Mouse (Mus musculus): ENCODE measurements at regions not wholly inside any gene's neighbourhood (a gene's known extent, or its start where the extent isn't known, plus 50 kb on each side); places are given as distances from the start of the nearest gene placed in this dataset.
"Not testable (repeated sequence)": the region's sequence is repeated elsewhere in the genome, so short reads cannot be mapped to it uniquely, and the experiment has no call there.

- DNase-seq: no peak
Observed at GRCm38 (mm10) chr14:71095661-71096422, 496.2 kb upstream of the Fam160b2 start.

- no peak for DNase-seq
Observed at GRCm38 (mm10) chr14:71092626-71093326, 493.1 kb upstream of the Fam160b2 start.

- DNase-seq: no peak
Observed at GRCm38 (mm10) chr14:71085721-71086120, 486.1 kb upstream of the Fam160b2 start.

- DNase-seq: no peak
Observed at GRCm38 (mm10) chr14:71082327-71082726, 482.7 kb upstream of the Fam160b2 start.

- DNase-seq: peak; percentile 39
Observed at GRCm38 (mm10) chr14:71075671-71076070, 476.0 kb upstream of the Fam160b2 start.

GRCm38 (mm10) chr14:71074019-71074418, 474.4 kb upstream of the Fam160b2 start:
- no peak for DNase-seq

GRCm38 (mm10) chr14:71065669-71066068, 466.0 kb upstream of the Fam160b2 start:
- no peak for DNase-seq

GRCm38 (mm10) chr14:71056601-71057000, 457.0 kb upstream of the Fam160b2 start:
- no peak for DNase-seq

GRCm38 (mm10) chr14:71055480-71055879, 455.8 kb upstream of the Fam160b2 start:
- no peak for DNase-seq

- DNase-seq: no peak
Observed at GRCm38 (mm10) chr14:71053788-71054641, 454.4 kb upstream of the Fam160b2 start.

GRCm38 (mm10) chr14:71047096-71047495, 447.5 kb upstream of the Fam160b2 start:
- no peak for DNase-seq

- not testable (repeated sequence) for DNase-seq
Observed at GRCm38 (mm10) chr14:71043879-71044770, 444.5 kb upstream of the Fam160b2 start.

GRCm38 (mm10) chr14:71036620-71037019, 437.0 kb upstream of the Fam160b2 start:
- no peak for DNase-seq

GRCm38 (mm10) chr14:71033586-71033985, 434.0 kb upstream of the Fam160b2 start:
- DNase-seq: no peak

GRCm38 (mm10) chr14:71030164-71030880, 430.7 kb upstream of the Fam160b2 start:
- DNase-seq: no peak
